Mouse (Mus musculus): ENCODE data around the gene Strip1.

DNA sequence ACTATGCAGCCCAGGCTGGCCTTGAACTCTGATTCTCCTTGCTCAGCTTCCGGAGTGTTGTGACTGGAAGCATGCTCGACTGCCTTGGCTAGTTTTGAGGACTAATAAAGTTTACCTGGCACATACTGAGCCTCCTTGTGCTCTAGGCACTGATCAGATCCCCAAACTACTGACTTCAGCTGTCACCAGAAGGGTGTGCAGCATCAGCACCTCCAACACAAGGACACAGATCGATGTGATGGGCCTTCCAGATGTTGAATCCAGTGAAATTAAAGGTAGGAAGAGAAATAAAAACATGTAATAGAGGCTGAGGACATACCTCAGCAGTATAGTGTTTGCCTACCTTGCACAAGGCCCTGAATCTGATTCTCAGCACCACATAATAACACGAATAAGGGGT, 2.1 kb downstream of the Strip1 start:
- TF ChIP-seq CTCF (conservative IDR thresholded peaks at IDR 0.05; ENCODE audit: insufficient read depth, insufficient read length, low read depth, low read length), result no peak
- TF ChIP-seq POLR2A (IDR thresholded peaks at IDR 0.05; ENCODE audit: low read depth, low read length), result no peak

Data from kidney, adult 2 months (tissue).